Mouse (Mus musculus) CH12.LX (cell line): ENCODE results near the gene Fam69a. TPM values are rescaled to one million over a fixed set of nuclear protein-coding genes. Genes with fewer than 3 reads are reported as not detected.
"Not testable (repeated sequence)": the region's sequence is repeated elsewhere in the genome, so short reads cannot be mapped to it uniquely, and the experiment has no call there.

Experiments used
- DNase-seq: peaks from one replicate; pipeline ENCODE4 v3.0.0-alpha.2; 2013; ENCODE audit errors: extremely low read depth
- H3K27ac ChIP-seq: 2 replicates; pipeline ENCODE4 v1.5.1; 2012; ENCODE audit warnings: low read depth, mild to moderate bottlenecking, control low read depth, moderate library complexity; ENCODE audit not compliant: insufficient read depth
- H3K27me3 ChIP-seq: replicated peaks from 2 replicates; pipeline ENCODE3; 2012; ENCODE audit warnings: inconsistent platforms
- H3K36me3 ChIP-seq, 2 experiments: replicated peaks in 1 of 2; 2 replicates each; pipeline versions ENCODE3 to v1.6.1; 2012; ENCODE audit warnings: inconsistent platforms in 1 of 2, low read length in 1 of 2, mild to moderate bottlenecking in 1 of 2, mixed read lengths in 1 of 2, moderate library complexity in 1 of 2; ENCODE audit not compliant: control insufficient read depth in 1 of 2, insufficient read depth in 1 of 2
- H3K4me1 ChIP-seq, 2 experiments: 2 replicates each; pipeline ENCODE4 v1.6.1; 2012; ENCODE audit warnings: inconsistent platforms in 1 of 2, moderate library complexity in 1 of 2; ENCODE audit not compliant: insufficient read depth in 2 of 2, control insufficient read depth in 1 of 2
- H3K4me2 ChIP-seq: 2 replicates; pipeline ENCODE4 v1.6.1; 2012; ENCODE audit warnings: low read depth, mild to moderate bottlenecking, control low read depth; ENCODE audit not compliant: poor library complexity, insufficient read depth, severe bottlenecking
- H3K4me3 ChIP-seq, 3 experiments: fragments of 150-350 bp in 1 of 3; sonication (generic) in 1 of 3; replicated peaks in 1 of 3; 2 replicates each; pipeline versions ENCODE3 to v1.5.1; 2011 to 2012; ENCODE audit warnings: low read depth in 2 of 3, low read length in 2 of 3, mild to moderate bottlenecking in 2 of 3, moderate library complexity in 2 of 3, control low read depth in 1 of 3, improper control_type of control experiment in 1 of 3, inconsistent platforms in 1 of 3, mixed read lengths in 1 of 3; ENCODE audit not compliant: poor library complexity in 1 of 3
- H3K79me2 ChIP-seq: replicated peaks from 2 replicates; pipeline ENCODE4 v1.6.1; 2012; ENCODE audit warnings: mild to moderate bottlenecking, moderate library complexity; ENCODE audit not compliant: control insufficient read depth, poor library complexity, insufficient read depth, severe bottlenecking; ENCODE audit errors: extremely low read depth
- H3K9ac ChIP-seq: 2 replicates; pipeline ENCODE4 v1.6.1; 2012; ENCODE audit warnings: low read depth, mild to moderate bottlenecking, control low read depth, moderate library complexity; ENCODE audit not compliant: insufficient read depth
- H3K9me3 ChIP-seq: replicated peaks from 2 replicates; pipeline ENCODE3; 2012; ENCODE audit warnings: low read length, inconsistent platforms, mixed read lengths
- BHLHE40 ChIP-seq: IDR thresholded peaks from 2 replicates; pipeline ENCODE4 v1.6.1; 2011; ENCODE audit warnings: mild to moderate bottlenecking, low read depth, low read length, improper control_type of control experiment
- CHD1 ChIP-seq: IDR thresholded peaks from 2 replicates; pipeline ENCODE4 v1.6.1; 2012; ENCODE audit warnings: low read depth, low read length, improper control_type of control experiment, inconsistent platforms
- CHD2 ChIP-seq: IDR thresholded peaks from 2 replicates; pipeline ENCODE4 v1.6.1; 2011; ENCODE audit warnings: low read length, improper control_type of control experiment
- CTCF ChIP-seq, 2 experiments: IDR thresholded peaks in 1 of 2; conservative IDR thresholded peaks in 1 of 2; 2 replicates each; pipeline ENCODE4 v1.5.1; 2011 to 2012; ENCODE audit warnings: low read depth in 2 of 2, low read length in 2 of 2, improper control_type of control experiment in 1 of 2, inconsistent platforms in 1 of 2, mild to moderate bottlenecking in 1 of 2, moderate library complexity in 1 of 2
- ELF1 ChIP-seq: IDR thresholded peaks from 2 replicates; pipeline ENCODE4 v1.6.1; 2014; ENCODE audit warnings: low read depth, mild to moderate bottlenecking, inconsistent platforms, low read length, improper control_type of control experiment
- EP300 ChIP-seq: IDR thresholded peaks from 2 replicates; pipeline ENCODE4 v1.6.1; 2011; ENCODE audit warnings: low read length, improper control_type of control experiment
- JUN ChIP-seq: IDR thresholded peaks from 2 replicates; pipeline ENCODE4 v1.6.1; 2011; ENCODE audit warnings: low read depth, mild to moderate bottlenecking, low read length, improper control_type of control experiment, moderate library complexity; ENCODE audit not compliant: insufficient read depth
- JUND ChIP-seq: conservative IDR thresholded peaks from 2 replicates; pipeline ENCODE4 v1.6.1; 2011; ENCODE audit warnings: low read depth, low read length, improper control_type of control experiment
- KAT2A ChIP-seq: IDR thresholded peaks from 2 replicates; pipeline ENCODE4 v1.6.1; 2012; ENCODE audit warnings: low read length, improper control_type of control experiment, inconsistent platforms; ENCODE audit not compliant: insufficient replicate concordance
- MAFK ChIP-seq: IDR thresholded peaks from 2 replicates; pipeline ENCODE4 v1.6.1; 2011; ENCODE audit warnings: low read length, improper control_type of control experiment; ENCODE audit not compliant: insufficient replicate concordance
- MAX ChIP-seq: IDR thresholded peaks from 2 replicates; pipeline ENCODE4 v1.6.1; 2011; ENCODE audit warnings: low read length, improper control_type of control experiment
- MXI1 ChIP-seq: IDR thresholded peaks from 2 replicates; pipeline ENCODE4 v1.6.1; 2011; ENCODE audit warnings: mild to moderate bottlenecking, low read depth, low read length, improper control_type of control experiment
- NRF1 ChIP-seq: IDR thresholded peaks from 2 replicates; pipeline ENCODE4 v1.6.1; 2014; ENCODE audit warnings: low read depth, mild to moderate bottlenecking, inconsistent platforms, low read length, improper control_type of control experiment, moderate library complexity
- PAX5 ChIP-seq: IDR thresholded peaks from 2 replicates; pipeline ENCODE4 v1.6.1; 2012; ENCODE audit warnings: low read length, inconsistent platforms, mixed read lengths
- POLR2A ChIP-seq: IDR thresholded peaks from 2 replicates; pipeline ENCODE4 v1.6.1; 2011; ENCODE audit warnings: low read depth, mild to moderate bottlenecking, improper control_type of control experiment, low read length
- POLR2AphosphoS2 ChIP-seq: IDR thresholded peaks from 2 replicates; pipeline ENCODE4 v1.6.1; 2011; ENCODE audit warnings: low read depth, low read length, improper control_type of control experiment
- RAD21 ChIP-seq: IDR thresholded peaks from 2 replicates; pipeline ENCODE4 v1.6.1; 2011; ENCODE audit warnings: low read depth, mild to moderate bottlenecking, low read length, improper control_type of control experiment, moderate library complexity
- RCOR1 ChIP-seq: conservative IDR thresholded peaks from 2 replicates; pipeline ENCODE4 v1.6.1; 2012; ENCODE audit warnings: low read depth, mild to moderate bottlenecking, inconsistent platforms, low read length, improper control_type of control experiment
- SMC3 ChIP-seq: IDR thresholded peaks from 2 replicates; pipeline ENCODE4 v1.6.1; 2011; ENCODE audit warnings: low read depth, low read length, improper control_type of control experiment
- TBP ChIP-seq: conservative IDR thresholded peaks from 2 replicates; pipeline ENCODE4 v1.6.1; 2011; ENCODE audit warnings: low read depth, low read length, improper control_type of control experiment
- TCF12 ChIP-seq: IDR thresholded peaks from 2 replicates; pipeline ENCODE4 v1.6.1; 2014; ENCODE audit warnings: low read depth, mild to moderate bottlenecking, inconsistent platforms, low read length, improper control_type of control experiment
- UBTF ChIP-seq: IDR thresholded peaks from 2 replicates; pipeline ENCODE4 v1.6.1; 2012; ENCODE audit warnings: low read depth, mild to moderate bottlenecking, inconsistent platforms, low read length, improper control_type of control experiment, moderate library complexity
- USF1 ChIP-seq: IDR thresholded peaks from 2 replicates; pipeline ENCODE4 v1.6.1; 2014; ENCODE audit warnings: low read depth, mild to moderate bottlenecking, inconsistent platforms, low read length, improper control_type of control experiment
- ZC3H11A ChIP-seq: IDR thresholded peaks from 2 replicates; pipeline ENCODE4 v1.6.1; 2012; ENCODE audit warnings: low read depth, mild to moderate bottlenecking, inconsistent platforms, low read length, improper control_type of control experiment
- ZKSCAN1 ChIP-seq: IDR thresholded peaks from 2 replicates; pipeline ENCODE4 v1.6.1; 2012; ENCODE audit warnings: low read depth, inconsistent platforms, low read length, improper control_type of control experiment, borderline replicate concordance
- ZMIZ1 ChIP-seq: IDR thresholded peaks from 2 replicates; pipeline ENCODE4 v1.6.1; 2012; ENCODE audit warnings: low read depth, mild to moderate bottlenecking, inconsistent platforms, low read length, improper control_type of control experiment
- ZNF384 ChIP-seq: IDR thresholded peaks from 2 replicates; pipeline ENCODE4 v1.6.1; 2012; ENCODE audit warnings: low read depth, low read length, improper control_type of control experiment, inconsistent platforms
- dilution Hi-C: fragments of 300-500 bp; cut with MboI; formaldehyde crosslinking; loops from 2 replicates; pipeline ENCODE4 v1.14.3; 2020; ENCODE audit warnings: low sequenced_read_pairs; ENCODE audit not compliant: extremely low pct_unique_long_range_greater_than_20kb, extremely low pct_ligation_motif_present
- in situ Hi-C: fragments of 300-500 bp; cut with MboI; formaldehyde crosslinking; loops from 3 replicates; pipeline ENCODE4 v1.14.3; 2019; ENCODE audit warnings: low sequenced_read_pairs, low pct_ligation_motif_present, low pct_unique_long_range_greater_than_20kb, mixed read lengths
- polyA plus RNA-seq: library from polyadenylated mRNA; unstranded; fragments of >175 nt; gene quantifications from 2 replicates; pipeline ENCODE4 v1.2.1, GENCODE M21; 2012; ENCODE audit warnings: low read depth; ENCODE audit not compliant: insufficient read length
- total RNA-seq, 2 experiments: library from RNA; depleted of rRNA; stranded (reverse); fragments of 300-350 nt in 1 of 2; fragments of >200 nt in 1 of 2; gene quantifications; 2 replicates each; pipeline ENCODE4 v1.2.3; 2012 to 2014

Fam69a gene
- total and polyA plus RNA-seq, 3 experiments: 4.2 to 14.2 (median 6.5) TPM

DNA sequence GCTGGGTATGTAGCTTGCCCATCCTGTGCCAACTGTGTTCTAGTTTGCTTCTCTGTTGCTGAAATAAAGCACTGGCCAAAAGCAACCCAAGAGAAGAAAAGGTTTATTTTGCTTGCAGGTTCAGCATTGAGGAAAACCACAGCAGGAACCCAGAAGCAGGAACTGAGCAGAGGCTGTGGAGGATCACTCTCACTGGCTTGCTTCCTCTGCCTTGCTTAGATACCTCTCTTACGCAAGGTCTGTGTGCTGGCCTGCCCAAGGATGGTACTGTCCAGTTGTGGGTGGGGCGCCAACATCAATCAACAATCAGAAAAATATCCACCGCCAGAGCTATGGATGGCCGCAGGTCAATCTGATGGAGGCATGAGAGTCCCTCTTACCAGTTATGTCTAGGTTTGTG lies 44.4 kb upstream of the Fam69a start:
- no peak for DNase-seq
- H3K9ac ChIP-seq: no peak overlapping the region
- no peak overlapping the region for H3K4me2 ChIP-seq
- H3K27me3 ChIP-seq: no peaks in the 10 kb centered on the region
- no peaks in the 10 kb centered on the region for H3K36me3 ChIP-seq
- H3K9me3 ChIP-seq: peaks cover 3% of the 10 kb centered on the region
- H3K79me2 ChIP-seq: no peaks in the 10 kb centered on the region
- no peak overlapping the region for H3K27ac ChIP-seq
- H3K4me1 ChIP-seq: peaks cover 5 to 20% of the 10 kb centered on the region in 2 experiments
- H3K4me3 ChIP-seq: no peak overlapping the region
- dilution Hi-C loops: no loop called here
- TF ChIP-seq CTCF (conservative IDR thresholded peaks at IDR 0.05 in 1 of 2, IDR thresholded peaks at IDR 0.05 in 1 of 2; ENCODE audit: low read depth in 2 of 2, low read length in 2 of 2): no peak
- TF ChIP-seq ZNF384: no peak
- TF ChIP-seq RCOR1: no peak
- no peak for TF ChIP-seq EP300
- TF ChIP-seq ELF1: no peak
- no peak for TF ChIP-seq JUND
- TF ChIP-seq ZC3H11A: no peak
- no peak for TF ChIP-seq MAX
- TF ChIP-seq TBP: no peak
- no peak for TF ChIP-seq ZKSCAN1
- TF ChIP-seq NRF1: no peak
- TF ChIP-seq KAT2A: no peak
- no peak for TF ChIP-seq CHD1
- in situ Hi-C loops: loop anchor here (10.0 kb wide), 1 partner anchor 134 kb away; no protein-coding TSS in a partner anchor

DNA sequence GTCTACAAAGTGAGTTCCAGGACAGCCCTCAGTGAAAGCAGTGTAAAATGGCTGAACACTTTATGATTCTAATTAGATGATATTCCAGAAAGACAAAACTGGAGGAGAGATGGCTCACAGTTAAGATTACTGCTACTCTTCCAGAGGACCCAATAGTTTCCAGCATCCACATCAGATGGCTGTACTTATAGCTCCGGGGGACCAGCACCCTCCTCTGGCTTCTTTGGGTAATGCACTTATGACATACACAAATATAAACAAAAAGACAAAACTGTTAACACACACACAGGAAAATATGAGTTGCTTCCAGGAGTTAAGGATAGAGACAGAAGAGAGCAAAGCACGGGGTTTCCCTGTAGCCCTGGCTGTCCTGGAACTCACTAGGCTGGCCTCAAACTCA lies 43.1 kb upstream of the Fam69a start:
- H3K9me3 ChIP-seq: peaks cover 3% of the 10 kb centered on the region
- no peaks in the 10 kb centered on the region for H3K79me2 ChIP-seq
- no peak for TF ChIP-seq ZC3H11A
- TF ChIP-seq JUND: no peak
- TF ChIP-seq CHD2: no peak
- TF ChIP-seq BHLHE40: no peak
- TF ChIP-seq RAD21: peak; percentile 12
- TF ChIP-seq KAT2A: no peak
- TF ChIP-seq ZKSCAN1: no peak
- peak; percentile 29 for TF ChIP-seq SMC3
- TF ChIP-seq RCOR1: no peak
- no peak for TF ChIP-seq USF1
- TF ChIP-seq CTCF (conservative IDR thresholded peaks at IDR 0.05 in 1 of 2, IDR thresholded peaks at IDR 0.05 in 1 of 2; ENCODE audit: low read depth in 2 of 2, low read length in 2 of 2): peak in 1 of 2 experiments; percentile 42; a peak in 2 of 4 replicates
- no peak for TF ChIP-seq MXI1
- no peak for TF ChIP-seq POLR2A
- TF ChIP-seq TCF12: no peak
- no peak for TF ChIP-seq NRF1
- TF ChIP-seq PAX5: no peak
- TF ChIP-seq UBTF: no peak
- no peak for TF ChIP-seq ZMIZ1
- TF ChIP-seq JUN: no peak
- TF ChIP-seq EP300: no peak
- TF ChIP-seq POLR2AphosphoS2: no peak
- no peak for TF ChIP-seq MAFK
- no peak overlapping the region for H3K4me2 ChIP-seq
- no peaks in the 10 kb centered on the region for H3K36me3 ChIP-seq
- in situ Hi-C loops (loop anchor here (10.0 kb wide), 1 partner anchor 135 kb away; no protein-coding TSS in a partner anchor), dilution Hi-C loops (no loop called here)
- no peaks in the 10 kb centered on the region for H3K27me3 ChIP-seq
- no peak overlapping the region for H3K4me3 ChIP-seq
- DNase-seq: no peak
- H3K27ac ChIP-seq: no peak overlapping the region
- no peak overlapping the region for H3K9ac ChIP-seq
- peaks cover 5 to 20% of the 10 kb centered on the region in 2 experiments for H3K4me1 ChIP-seq

DNA sequence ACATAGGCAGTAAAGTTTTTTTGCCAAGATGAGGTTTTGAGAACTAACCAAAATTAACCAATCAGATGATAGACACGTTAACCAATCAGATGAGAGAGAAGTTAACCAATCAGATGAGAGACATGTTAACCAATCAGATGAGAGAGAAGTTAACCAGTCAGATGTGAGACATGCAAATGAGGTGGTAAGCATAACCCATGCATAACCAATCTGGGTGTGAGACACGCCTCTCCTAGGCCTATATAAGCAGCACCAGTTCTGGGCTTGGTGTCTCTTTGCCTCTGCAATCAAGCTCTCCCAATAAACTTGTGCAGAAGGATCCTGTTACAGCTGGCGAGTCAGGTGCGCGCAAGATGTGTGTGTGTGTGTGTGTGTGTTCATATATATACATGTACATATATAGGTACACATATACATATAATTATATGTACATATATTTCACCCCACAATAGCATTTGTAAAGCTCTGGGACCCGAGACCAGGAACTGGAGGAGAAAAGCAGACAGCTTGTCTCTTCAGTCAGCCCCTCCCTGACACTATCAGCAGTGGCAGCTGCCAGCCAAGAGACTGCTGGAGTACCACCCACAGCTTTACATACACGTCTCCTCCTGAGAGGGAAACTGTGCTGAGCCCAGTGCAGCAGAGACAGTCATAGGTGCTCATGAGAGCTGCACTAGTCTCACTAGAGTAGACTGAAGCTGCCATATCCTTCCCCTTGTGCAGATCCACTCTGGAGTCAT lies 42.1 kb upstream of the Fam69a start:
- H3K36me3 ChIP-seq, H3K9me3 ChIP-seq, in situ Hi-C loops, dilution Hi-C loops, H3K4me2 ChIP-seq, H3K4me3 ChIP-seq, H3K9ac ChIP-seq, H3K79me2 ChIP-seq, H3K27me3 ChIP-seq, H3K27ac ChIP-seq, DNase-seq: not testable (repeated sequence)
- H3K4me1 ChIP-seq: peaks cover 5 to 20% of the 10 kb centered on the region in 2 experiments
